Comparison of ENCODE assay signal across 10 mouse cellular contexts in the genomic region with DNA sequence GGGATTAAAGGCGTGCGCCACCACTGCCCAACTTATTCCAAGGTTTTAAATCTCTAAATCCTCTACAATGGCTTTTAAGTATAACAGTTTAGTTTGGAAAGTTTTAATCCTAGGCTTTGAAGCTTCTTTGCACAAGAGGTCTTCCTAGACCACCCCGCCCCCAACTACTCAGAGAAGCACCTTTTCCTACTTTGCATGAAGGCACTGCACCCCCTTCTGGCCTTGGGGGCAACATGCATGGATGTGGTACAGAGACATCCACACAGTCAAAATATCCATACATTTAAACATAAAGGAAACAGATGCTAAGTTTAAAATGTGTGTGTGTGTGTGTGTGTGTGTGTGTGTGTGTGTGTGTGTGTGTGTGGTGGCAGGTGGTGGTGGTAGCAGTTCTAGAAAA. TPM values are rescaled to one million over a fixed set of nuclear protein-coding genes. Genes with fewer than 3 reads are reported as not detected.
A peak's percentile ranks its signal among the peaks of the same experiment; 100 is the strongest.
DNase-seq lines count a peak whose midpoint lies in the region; ATAC-seq and TF ChIP-seq lines count a peak whose summit lies in the region.
"Had no signal": no experiment of that assay in that cellular context is flagged by ENCODE, and none has a peak within 500 bp of the region (broad histone marks: within the 10 kb centered on the region; RNA-seq: fewer than 3 reads in every experiment).

No protein-coding gene starts in this region.

- TF ChIP-seq EP300 in lung, postnatal 0 days (IDR thresholded peaks at IDR 0.05) = no peak

- H3K27ac ChIP-seq in forebrain, postnatal 0 days (ENCODE audit: low read depth, low read length) = no peak overlapping the region
- H3K27ac ChIP-seq in forebrain, embryonic 10.5 days = no peak overlapping the region
- H3K27ac ChIP-seq in lung, postnatal 0 days (ENCODE audit: low read length) = no peak overlapping the region
- H3K27ac ChIP-seq in forebrain, embryonic 16.5 days (ENCODE audit: low read length) = no peak overlapping the region
- H3K27ac ChIP-seq: forebrain, embryonic 13.5 days had no signal

- peak; percentile 22 for DNase-seq in forebrain, postnatal 0 days
- DNase-seq in forebrain, embryonic 10.5 days (ENCODE audit: extremely low spot score, low spot score) = no peak
- no peak for DNase-seq in lung, postnatal 0 days (ENCODE audit: low spot score)
- DNase-seq in lung, adult 18-20 months = no peak
- peak; percentile 44 for DNase-seq in NIH3T3 (ENCODE audit: low read depth)
- no peak for DNase-seq in retina, embryonic 14.5 days (ENCODE audit: low spot score)
- DNase-seq: heart, postnatal 10 days had no signal

- H3K36me3 ChIP-seq in forebrain, postnatal 0 days (ENCODE audit: insufficient read depth) = no peaks in the 10 kb centered on the region
- H3K36me3 ChIP-seq in forebrain, embryonic 10.5 days (replicated peaks) = no peaks in the 10 kb centered on the region
- H3K36me3 ChIP-seq in lung, postnatal 0 days (ENCODE audit: insufficient read depth, low read length) = no peaks in the 10 kb centered on the region
- H3K36me3 ChIP-seq in forebrain, embryonic 16.5 days (ENCODE audit: control insufficient read depth, insufficient read depth) = no peaks in the 10 kb centered on the region

- ATAC-seq in forebrain, postnatal 0 days = peak; percentile 44; the same call in 1 of the 2 replicates
- ATAC-seq in lung, postnatal 0 days = no peak
- 0 out of 2 replicates have a peak, but pooled peaks have one; percentile 20 for ATAC-seq in neutrophil, adult 5-6 weeks (ENCODE audit: extremely low read depth, insufficient number of reproducible peaks, low FRiP score, poor library complexity, severe bottlenecking)
- ATAC-seq in forebrain, embryonic 16.5 days = no peak
- ATAC-seq: forebrain, embryonic 13.5 days had no signal

- H3K9me3 ChIP-seq in forebrain, postnatal 0 days (ENCODE audit: low read length) = no peaks in the 10 kb centered on the region
- no peaks in the 10 kb centered on the region for H3K9me3 ChIP-seq in forebrain, embryonic 10.5 days
- H3K9me3 ChIP-seq in lung, postnatal 0 days (ENCODE audit: low read length) = no peaks in the 10 kb centered on the region
- no peaks in the 10 kb centered on the region for H3K9me3 ChIP-seq in forebrain, embryonic 16.5 days (ENCODE audit: control insufficient read depth, low read length)
- H3K9me3 ChIP-seq: forebrain, embryonic 13.5 days had no signal

- 93% methylated on average over 3 of the region's 3 CpGs for whole genome bisulfite sequencing in forebrain, postnatal 0 days
- 91% methylated on average over 3 of the region's 3 CpGs for WGBS in forebrain, embryonic 10.5 days
- WGBS in lung, postnatal 0 days = 92% methylated on average over 3 of the region's 3 CpGs
- whole genome bisulfite sequencing in forebrain, embryonic 16.5 days = 95% methylated on average over 3 of the region's 3 CpGs

- H3K4me1 ChIP-seq in forebrain, postnatal 0 days (ENCODE audit: insufficient read depth) = no peaks in the 10 kb centered on the region
- peaks cover 9% of the 10 kb centered on the region for H3K4me1 ChIP-seq in forebrain, embryonic 10.5 days
- H3K4me1 ChIP-seq in lung, postnatal 0 days (ENCODE audit: insufficient read depth, low read depth, low read length) = no peaks in the 10 kb centered on the region
- no peaks in the 10 kb centered on the region for H3K4me1 ChIP-seq in forebrain, embryonic 16.5 days (replicated peaks; ENCODE audit: control insufficient read depth, insufficient read depth, low read length)
- H3K4me1 ChIP-seq: forebrain, embryonic 13.5 days had no signal

- no peak overlapping the region for H3K9ac ChIP-seq in forebrain, postnatal 0 days
- no peak overlapping the region for H3K9ac ChIP-seq in lung, postnatal 0 days (replicated peaks; ENCODE audit: low read depth)
- no peak overlapping the region for H3K9ac ChIP-seq in forebrain, embryonic 16.5 days (replicated peaks; ENCODE audit: low read depth, low read length)
- H3K9ac ChIP-seq: forebrain, embryonic 13.5 days had no signal

- no peak overlapping the region for H3K4me2 ChIP-seq in forebrain, postnatal 0 days (ENCODE audit: low read depth)
- no peak overlapping the region for H3K4me2 ChIP-seq in lung, postnatal 0 days (replicated peaks; ENCODE audit: low read depth, low read length)
- no peak overlapping the region for H3K4me2 ChIP-seq in forebrain, embryonic 16.5 days (ENCODE audit: low read length)
- H3K4me2 ChIP-seq: forebrain, embryonic 13.5 days had no signal

- H3K4me3 ChIP-seq in forebrain, postnatal 0 days (ENCODE audit: low read depth, low read length) = no peak overlapping the region
- H3K4me3 ChIP-seq in forebrain, embryonic 10.5 days = no peak overlapping the region
- no peak overlapping the region for H3K4me3 ChIP-seq in lung, postnatal 0 days (ENCODE audit: low read depth, low read length)
- no peak overlapping the region for H3K4me3 ChIP-seq in forebrain, embryonic 16.5 days (replicated peaks; ENCODE audit: low read length)
- H3K4me3 ChIP-seq: forebrain, embryonic 13.5 days had no signal

- H3K27me3 ChIP-seq in forebrain, postnatal 0 days (ENCODE audit: insufficient read depth, low read length) = no peaks in the 10 kb centered on the region
- no peaks in the 10 kb centered on the region for H3K27me3 ChIP-seq in forebrain, embryonic 10.5 days (ENCODE audit: poor library complexity, severe bottlenecking)
- H3K27me3 ChIP-seq in lung, postnatal 0 days (replicated peaks; ENCODE audit: insufficient read depth, low read length) = no peaks in the 10 kb centered on the region
- H3K27me3 ChIP-seq in forebrain, embryonic 16.5 days (replicated peaks; ENCODE audit: control insufficient read depth, insufficient read depth, low read length) = no peaks in the 10 kb centered on the region
- H3K27me3 ChIP-seq: forebrain, embryonic 13.5 days had no signal

- peak; percentile 53 for TF ChIP-seq CTCF in forebrain, postnatal 0 days (IDR thresholded peaks at IDR 0.05; ENCODE audit: low read depth)
- peak; percentile 50 for TF ChIP-seq CTCF in lung, postnatal 0 days (IDR thresholded peaks at IDR 0.05)

RNA-seq across cellular contexts. Expression of a gene that starts 16.6 kb away (rescaled TPM):
- 68.9 and 78.2 TPM in 2 replicates for total RNA-seq in forebrain, postnatal 0 days (2014; rRNA removed)
- 27.3 and 41.6 TPM in 2 replicates for polyA plus RNA-seq in forebrain, postnatal 0 days (2015; fragmentation: Nextera tagmentation; extraction: Ambion mirVana)
- polyA plus RNA-seq in forebrain, embryonic 10.5 days (2016; fragmentation: Nextera tagmentation; extraction: Ambion mirVana) = 67.3 and 70.7 TPM in 2 replicates
- 3.8 and 5.0 TPM in 2 replicates for polyA plus RNA-seq in lung, postnatal 0 days (2015; fragmentation: Nextera tagmentation; extraction: Ambion mirVana)
- 315 and 331 TPM in 2 replicates for total RNA-seq in neutrophil, adult 5-6 weeks (2017)
- polyA plus RNA-seq in forebrain, embryonic 16.5 days (2015; fragmentation: Nextera tagmentation; extraction: Ambion mirVana) = 25.9 and 33.7 TPM in 2 replicates

RNA-seq across cellular contexts. Expression of a gene that starts 34.8 kb away (rescaled TPM):
- 16.3 and 23.4 TPM in 2 replicates for total RNA-seq in forebrain, postnatal 0 days (2014; rRNA removed)
- polyA plus RNA-seq in forebrain, postnatal 0 days (2015; fragmentation: Nextera tagmentation; extraction: Ambion mirVana) = 6.7 and 8.1 TPM in 2 replicates
- polyA plus RNA-seq in forebrain, embryonic 10.5 days (2016; fragmentation: Nextera tagmentation; extraction: Ambion mirVana) = 2.2 and 2.3 TPM in 2 replicates
- 5.5 and 6.1 TPM in 2 replicates for polyA plus RNA-seq in lung, postnatal 0 days (2015; fragmentation: Nextera tagmentation; extraction: Ambion mirVana)
- total RNA-seq in neutrophil, adult 5-6 weeks (2017) = 32.8 and 38.8 TPM in 2 replicates
- polyA plus RNA-seq in forebrain, embryonic 16.5 days (2015; fragmentation: Nextera tagmentation; extraction: Ambion mirVana) = 8.1 and 8.5 TPM in 2 replicates

Comparison
In these comparisons a context has a peak if more than half of its experiments do, and no peak if none do; other contexts are left out.
1. ATAC-seq: peak in forebrain, postnatal 0 days (single experiment) and neutrophil, adult 5-6 weeks (single experiment); none in lung, postnatal 0 days (single experiment) and forebrain, embryonic 16.5 days (single experiment).
2. DNase-seq: peak in forebrain, postnatal 0 days (single experiment) and NIH3T3 (single experiment); none in forebrain, embryonic 10.5 days (single experiment), lung, postnatal 0 days (single experiment), lung, adult 18-20 months (0 of 2) and retina, embryonic 14.5 days (single experiment).